Mouse (Mus musculus) T-cell, adult 2 months (primary cell): Measurements from ENCODE around the gene Bcas1.

ENCODE experiments used
- DNase-seq: peaks from one replicate; pipeline ENCODE4 v3.0.0; 2022; ENCODE audit warnings: low spot score

The Bcas1 gene

GRCm38 (mm10) chr2:170310310-170310987 lies 117.2 kb downstream of the Bcas1 start:
- DNase-seq: no peak

- no peak for DNase-seq
Observed at GRCm38 (mm10) chr2:170308966-170309365, 118.7 kb downstream of the Bcas1 start.

DNA sequence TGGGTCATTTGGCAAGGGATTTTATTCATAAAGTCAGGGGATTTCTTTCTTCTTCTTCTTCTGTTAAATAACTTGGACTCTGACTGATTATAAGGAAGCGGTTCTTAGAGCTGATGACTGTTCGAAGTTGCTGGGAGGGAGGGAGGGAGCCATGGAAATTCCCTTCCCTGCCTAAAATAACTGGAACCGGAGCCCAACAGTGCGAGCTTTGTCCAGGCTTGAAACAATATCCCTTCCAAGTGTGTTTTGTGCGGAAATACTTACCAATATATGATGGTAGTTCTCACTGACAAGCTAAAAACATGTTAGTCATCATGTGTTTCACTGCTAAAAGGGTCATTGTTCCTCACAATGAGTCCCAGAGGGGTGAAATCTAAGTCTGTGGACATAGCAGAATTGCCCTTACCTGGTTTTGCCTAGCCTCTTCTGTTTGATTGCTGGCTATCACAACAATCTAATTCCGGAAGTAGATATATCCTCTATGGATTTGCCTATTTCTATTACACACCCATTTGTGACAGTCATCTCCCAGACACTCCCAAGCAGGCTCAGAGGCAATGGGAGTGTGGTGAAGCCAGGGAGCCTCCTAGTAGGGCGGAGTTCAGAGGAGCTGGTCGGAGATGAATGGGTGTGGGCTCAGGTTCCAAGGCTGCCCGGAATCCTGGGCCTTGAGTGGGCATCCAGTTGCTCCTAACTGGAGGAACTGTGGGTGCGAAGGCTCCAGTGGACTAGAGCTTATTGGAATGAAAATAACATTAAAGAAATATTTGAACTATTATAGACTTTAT lies 119.4 kb downstream of the Bcas1 start:
- no peak for DNase-seq

DNA sequence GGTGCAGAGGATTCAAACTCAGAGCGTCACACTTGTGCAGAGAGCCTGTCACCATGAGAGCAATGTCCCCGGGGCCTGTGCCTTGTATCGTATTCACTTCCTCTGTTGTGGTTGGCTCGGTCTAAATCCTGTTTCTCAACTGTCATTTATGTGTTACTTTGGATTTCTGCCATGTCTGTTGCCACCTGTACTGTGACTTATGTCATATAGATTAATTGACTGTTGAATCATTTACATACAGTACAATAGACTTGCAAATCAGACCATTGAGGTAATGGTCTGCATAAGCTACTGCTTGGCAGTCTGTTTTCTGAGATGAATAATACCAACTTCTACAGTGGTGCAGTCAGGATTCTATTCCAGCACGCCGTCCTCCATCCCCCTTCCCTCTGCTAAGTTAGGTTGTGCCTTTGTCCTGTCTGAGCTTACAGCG lies 120.0 kb downstream of the Bcas1 start:
- DNase-seq: peak; percentile 43

DNA sequence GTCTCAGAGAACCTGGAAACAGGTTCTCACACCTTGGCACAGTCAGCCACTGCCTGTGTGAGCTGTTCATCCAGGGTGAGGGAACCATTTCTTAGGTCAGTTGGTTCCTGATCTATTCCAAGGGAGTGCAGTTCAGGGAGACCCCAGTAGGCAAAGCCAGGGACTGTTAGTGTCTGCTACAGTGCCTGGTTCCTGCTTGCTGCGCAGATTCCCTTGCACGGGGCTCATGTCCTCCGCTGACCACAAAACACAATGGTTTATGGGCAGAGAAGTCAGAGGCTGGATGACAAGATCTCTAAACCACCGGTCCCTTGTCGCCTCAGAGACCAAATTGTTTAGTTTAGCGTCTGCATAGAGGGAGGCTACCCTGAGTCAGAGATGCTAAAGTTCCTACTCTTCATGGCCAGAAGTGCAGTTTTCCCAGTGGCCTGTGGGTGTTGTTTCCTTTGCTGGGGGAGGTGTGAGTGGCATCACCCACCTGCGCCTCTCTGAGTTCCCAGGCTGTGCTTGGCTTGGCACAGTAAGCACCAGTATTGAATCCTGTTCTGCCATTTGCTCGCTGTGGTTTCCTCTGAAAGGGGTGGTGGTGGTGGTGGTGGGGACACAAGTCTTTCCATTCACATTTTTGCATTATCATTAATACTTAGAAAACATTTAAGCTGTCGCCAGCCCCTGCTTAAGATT lies 120.9 kb downstream of the Bcas1 start:
- DNase-seq: no peak

DNA sequence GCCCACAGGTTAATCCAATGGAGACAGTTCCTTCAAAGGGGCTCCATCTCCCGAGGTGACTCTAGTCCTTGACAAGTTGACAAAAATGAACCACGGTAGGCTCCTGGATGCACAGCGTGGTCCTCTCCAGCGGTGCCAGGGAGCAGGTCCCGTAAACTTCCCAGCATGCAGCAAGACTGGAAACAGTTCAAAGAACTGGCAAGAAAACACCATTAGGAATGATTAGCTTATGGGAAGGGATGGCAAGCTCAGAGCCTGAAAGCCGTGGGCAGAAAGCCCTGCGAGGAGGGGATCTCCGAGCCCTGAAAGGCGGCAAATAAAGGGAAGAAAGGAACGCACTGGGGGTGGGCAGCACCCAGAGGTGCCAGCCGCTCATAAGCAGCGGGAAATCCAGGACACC lies 122.9 kb downstream of the Bcas1 start:
- DNase-seq: no peak

DNA sequence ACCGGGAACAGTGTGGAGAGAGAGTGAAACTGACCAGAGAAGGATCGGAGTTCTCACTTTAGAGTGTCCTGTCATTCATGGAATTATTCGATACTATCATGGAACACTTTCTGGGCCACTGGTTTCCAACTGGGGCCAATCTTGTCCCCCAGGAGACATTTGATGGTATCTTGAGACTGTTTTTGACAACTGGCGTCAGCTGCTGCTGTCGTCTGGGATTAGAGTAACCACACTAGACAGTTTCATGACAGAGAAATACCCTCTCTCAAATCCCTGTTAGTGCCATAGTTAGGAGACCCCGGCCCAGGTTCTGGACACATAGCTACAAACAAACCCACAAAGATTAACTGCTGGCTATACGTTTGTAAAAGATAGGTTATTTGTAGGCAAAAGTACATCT lies 124.0 kb downstream of the Bcas1 start:
- no peak for DNase-seq

DNA sequence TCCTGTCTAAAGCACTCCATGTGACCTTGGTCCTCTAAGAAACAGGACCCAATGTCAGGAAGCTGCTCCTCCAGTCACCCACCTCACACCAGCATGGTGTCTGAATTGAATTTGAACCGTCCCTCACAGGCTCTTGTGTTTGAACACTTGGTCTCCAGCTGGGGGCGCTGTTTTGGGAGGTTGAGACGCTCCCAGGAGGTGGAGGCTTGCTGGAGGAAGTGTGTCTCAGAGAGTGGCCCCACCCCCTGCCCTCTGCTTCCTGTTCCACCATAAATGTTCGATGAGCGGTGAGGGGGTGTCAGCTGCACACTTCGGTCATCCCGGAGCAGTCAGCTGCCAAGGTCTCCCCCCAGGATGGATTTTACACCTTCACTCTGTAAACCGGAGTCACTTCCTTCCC lies 124.8 kb downstream of the Bcas1 start:
- peak; percentile 19 for DNase-seq
